Mouse (Mus musculus): ENCODE data around the gene Tdrd5.
"Not testable (repeated sequence)": the region's sequence is repeated elsewhere in the genome, so short reads cannot be mapped to it uniquely, and the experiment has no call there.

Tdrd5 gene

DNA sequence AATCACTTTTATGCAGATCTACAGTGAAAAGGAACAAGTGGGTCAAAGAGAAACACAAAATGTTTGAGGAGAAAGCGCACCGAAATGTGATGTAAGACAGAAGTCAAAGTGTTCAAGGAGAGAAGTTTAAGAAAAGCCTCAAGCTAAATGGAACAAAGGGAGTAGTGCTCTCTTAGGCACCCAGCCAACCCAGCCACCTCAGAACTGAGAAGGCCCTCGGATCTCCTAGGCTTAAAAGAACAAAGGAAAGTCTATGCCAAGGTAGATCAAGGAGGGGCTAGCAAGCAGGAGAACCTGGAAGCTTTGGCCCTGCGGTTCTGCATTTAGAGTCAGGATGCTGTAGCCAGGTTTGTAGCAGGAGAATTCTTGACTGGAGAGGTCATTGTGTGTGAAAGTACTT is 48.6 kb downstream of the Tdrd5 start:
- no peak for DNase-seq (ENCODE audit: low read depth, low spot score)

- not testable (repeated sequence) for DNase-seq (ENCODE audit: low read depth, low spot score)
These were observed 52.4 kb downstream of the Tdrd5 start for GRCm38 (mm10) chr1:156251096-156251495.

GRCm38 (mm10) chr1:156247893-156248292 is 55.6 kb downstream of the Tdrd5 start:
- DNase-seq (ENCODE audit: low read depth, low spot score): no peak

DNA sequence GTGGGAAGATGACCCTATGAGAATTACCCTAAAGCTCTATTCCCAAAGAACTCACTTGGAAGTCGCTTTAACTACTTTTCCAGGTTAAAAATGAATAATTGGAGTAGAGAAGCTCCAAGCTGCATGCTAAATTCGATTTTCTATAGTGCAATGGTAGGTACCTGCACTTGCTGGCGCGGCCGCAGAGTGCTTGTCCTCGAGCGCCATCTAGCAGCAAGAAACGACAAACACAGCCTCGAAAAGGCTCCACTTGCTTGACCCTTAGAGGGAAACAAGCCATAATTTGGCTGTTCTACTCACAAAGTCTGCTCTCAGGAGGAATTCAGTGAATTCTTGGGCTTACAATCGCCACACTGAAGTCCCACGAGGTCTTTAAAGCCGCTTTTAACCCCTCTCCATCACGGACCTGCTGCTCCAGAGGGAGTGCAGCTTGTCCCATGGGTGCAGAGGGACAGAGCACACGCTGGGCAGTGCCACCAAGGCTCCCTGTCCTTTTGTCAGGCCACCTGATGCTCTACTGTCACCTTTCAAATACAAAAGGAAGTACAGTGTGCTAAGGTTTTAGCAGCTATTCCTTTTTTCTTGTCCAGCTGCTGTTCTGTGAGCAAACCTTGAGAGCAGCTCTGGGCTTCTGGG is 61.6 kb downstream of the Tdrd5 start:
- peak; percentile 75 for DNase-seq (ENCODE audit: low read depth, low spot score)

DNA sequence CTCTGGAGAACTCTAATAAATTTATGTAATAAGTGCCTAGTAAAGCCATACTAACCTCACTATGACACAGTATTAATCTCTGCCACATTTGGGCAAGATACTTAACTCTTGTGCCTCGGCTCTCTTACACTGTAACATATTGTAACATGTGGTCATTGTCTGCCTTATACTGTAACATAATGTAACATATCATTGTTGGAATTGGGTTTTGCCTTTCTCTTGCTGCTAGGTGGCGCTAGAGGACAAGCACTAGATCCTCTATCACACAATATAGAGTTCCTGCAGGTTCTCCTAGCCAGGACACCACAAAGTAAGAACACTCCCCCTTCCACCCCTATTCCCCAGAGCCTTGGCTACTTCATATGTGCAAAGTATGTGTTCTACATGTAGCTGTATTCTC is 62.4 kb downstream of the Tdrd5 start:
- DNase-seq (ENCODE audit: low read depth, low spot score): peak; percentile 60

GRCm38 (mm10) chr1:156231122-156231521 is 72.3 kb downstream of the Tdrd5 start:
- DNase-seq (ENCODE audit: low read depth, low spot score): no peak

- DNase-seq (ENCODE audit: low read depth, low spot score): peak; percentile 86
These were observed 73.0 kb downstream of the Tdrd5 start for GRCm38 (mm10) chr1:156230339-156231089.

DNA sequence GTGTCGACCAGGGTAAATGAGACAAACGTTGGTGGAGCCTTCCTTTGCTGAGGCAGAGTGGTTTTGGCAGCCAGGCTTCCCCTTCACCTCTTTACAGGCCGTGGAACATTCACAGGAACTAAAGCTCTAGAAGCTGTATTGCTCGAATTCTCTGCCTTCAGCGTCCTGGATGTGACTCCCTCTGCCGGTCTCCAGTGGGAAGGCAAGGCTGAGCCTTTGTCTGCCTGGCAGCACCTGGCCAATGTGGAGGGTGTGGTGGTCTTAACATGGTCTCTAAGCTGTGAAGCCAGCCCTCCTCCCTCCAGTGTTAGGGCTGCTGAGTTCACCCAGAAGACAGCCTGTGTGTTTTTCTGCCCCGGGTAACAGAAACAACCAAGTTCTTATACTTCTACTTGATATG is 74.0 kb downstream of the Tdrd5 start:
- peak; percentile 65 for DNase-seq (ENCODE audit: low read depth, low spot score)

DNA sequence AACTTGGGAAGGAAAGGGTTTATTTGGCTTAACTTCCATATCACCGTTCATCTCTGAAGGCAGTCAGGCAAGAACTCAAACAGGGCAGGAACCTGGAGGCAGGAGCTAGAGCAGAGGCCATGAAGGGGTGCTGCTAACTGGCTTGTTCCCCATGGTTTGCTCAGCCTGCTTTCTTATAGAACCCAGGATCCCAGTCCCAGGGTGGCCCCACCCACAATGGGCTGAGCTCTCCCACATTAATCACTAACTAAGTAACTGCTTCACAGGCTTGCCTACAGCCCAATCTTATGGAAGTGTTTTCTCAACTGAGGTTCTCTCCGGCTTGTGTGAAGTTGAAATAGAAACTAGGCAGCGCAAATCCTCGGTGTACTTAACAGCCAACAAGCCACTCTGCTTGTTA is 74.7 kb downstream of the Tdrd5 start:
- no peak for DNase-seq (ENCODE audit: low read depth, low spot score)

DNA sequence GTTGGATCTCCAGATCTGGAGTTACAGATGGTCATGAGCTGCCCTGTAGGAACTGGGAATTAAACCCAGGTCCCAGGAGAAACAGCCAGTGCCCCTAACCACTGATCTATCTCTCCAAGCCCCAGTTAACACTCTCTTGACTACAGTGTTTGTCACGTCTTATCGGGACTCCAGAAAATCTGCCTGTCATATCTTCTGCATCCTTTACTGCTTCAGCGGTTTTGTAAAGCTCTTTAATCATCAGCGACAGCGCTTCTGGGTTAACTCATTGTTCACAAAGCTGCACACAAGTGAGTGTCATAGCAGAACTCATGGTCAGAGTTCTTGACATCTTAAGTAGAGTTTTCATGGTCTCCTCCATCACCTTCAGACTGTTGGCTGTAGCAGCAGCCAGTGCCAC is 76.6 kb downstream of the Tdrd5 start:
- DNase-seq (ENCODE audit: low read depth, low spot score): no peak

DNA sequence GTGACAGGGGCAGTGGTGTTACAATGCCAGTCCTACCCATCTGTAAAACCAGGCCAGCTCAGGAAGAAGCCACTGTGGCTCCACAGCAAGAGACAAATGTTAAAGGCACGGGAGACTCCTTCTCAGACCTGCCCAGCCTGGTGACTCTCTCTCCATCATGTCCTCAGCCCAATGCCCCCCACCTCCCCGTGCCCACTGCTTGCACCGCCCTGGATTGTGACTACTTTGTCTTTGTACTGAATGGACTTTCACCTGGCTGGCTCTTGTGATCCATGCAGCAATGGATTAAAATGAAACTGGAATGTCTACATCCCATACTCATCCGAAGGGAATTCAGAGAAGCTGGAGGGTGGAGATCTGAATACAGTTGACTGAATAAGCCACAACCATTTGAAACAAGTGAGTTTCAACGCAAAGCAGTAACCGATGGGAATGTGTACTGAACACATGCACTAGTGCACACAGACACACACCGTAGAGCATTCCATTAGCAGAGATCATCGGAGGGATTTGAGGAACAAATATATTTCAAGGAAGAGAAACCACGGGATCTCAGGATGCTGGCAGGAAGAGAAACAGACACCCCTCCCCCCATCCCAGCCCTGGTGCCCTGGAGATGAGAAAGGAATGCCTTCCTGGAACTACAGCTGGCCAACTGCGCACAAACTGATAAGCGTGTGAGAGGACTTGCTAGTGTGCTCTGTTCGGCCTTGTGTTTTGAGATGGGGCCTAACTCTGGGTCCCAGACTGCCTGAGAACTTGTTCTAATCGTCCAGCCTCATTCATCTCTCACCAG is 81.1 kb downstream of the Tdrd5 start:
- DNase-seq (ENCODE audit: low read depth, low spot score): no peak

DNA sequence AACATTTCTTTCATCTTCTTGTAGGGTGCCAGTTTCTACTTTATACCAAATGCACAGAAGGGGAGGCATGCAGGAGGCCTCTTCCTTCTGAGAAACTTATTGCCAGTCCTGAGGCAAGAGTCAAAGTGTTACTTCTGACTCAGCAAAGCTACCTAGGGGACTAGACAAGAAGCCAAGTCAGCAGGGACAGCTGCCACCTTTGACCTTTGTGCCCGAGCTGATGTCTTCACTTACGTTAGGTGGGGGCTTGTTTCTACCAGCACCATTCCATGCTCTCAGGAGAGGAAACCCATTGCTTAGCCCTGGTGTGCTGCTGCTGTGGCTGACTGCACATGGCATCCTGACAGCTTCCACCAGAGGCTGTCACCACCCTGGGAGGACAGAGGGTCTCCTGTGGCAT is 82.1 kb downstream of the Tdrd5 start:
- no peak for DNase-seq (ENCODE audit: low read depth, low spot score)

- no peak for DNase-seq (ENCODE audit: low read depth, low spot score)
These were observed 84.9 kb downstream of the Tdrd5 start for GRCm38 (mm10) chr1:156218573-156218972.

DNA sequence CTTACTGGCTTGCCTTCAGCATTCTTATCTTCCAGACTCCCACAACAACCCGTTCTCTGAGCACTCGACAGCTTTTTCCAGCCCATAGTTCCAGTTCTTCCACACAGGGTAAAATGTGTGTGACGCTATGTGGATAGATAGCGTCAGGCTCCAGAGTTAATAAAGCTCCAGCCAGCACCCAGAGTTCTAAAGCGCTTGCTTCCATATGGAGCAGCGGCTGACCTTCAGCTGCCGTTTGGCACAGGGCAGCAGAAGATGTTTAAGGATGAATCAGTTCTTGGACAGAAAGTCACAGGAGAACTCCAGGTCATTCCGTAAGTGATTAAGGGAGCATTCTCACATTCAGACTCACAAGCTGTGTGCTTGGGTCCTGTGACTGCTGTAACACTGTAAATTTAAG is 85.5 kb downstream of the Tdrd5 start:
- DNase-seq (ENCODE audit: low read depth, low spot score): no peak

DNA sequence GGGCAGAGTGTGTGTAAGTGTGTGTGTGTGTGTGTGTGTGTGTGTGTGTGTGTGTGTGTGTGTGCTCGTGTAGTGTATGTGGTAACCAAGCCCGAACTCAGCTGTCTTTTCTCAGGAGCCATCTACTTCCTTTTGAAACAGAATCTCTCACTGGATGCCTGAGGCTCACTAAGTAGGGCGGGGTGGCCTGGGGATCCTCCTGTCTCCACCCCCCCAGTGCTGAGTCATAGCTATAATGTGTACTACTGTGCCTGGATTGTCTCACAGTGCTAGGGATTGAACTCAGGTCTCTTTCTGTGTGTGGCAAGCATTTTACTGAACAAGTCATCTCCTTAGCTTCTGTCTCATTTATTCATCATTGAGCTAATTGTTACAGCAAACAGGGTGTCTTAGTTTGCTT is 86.1 kb downstream of the Tdrd5 start:
- DNase-seq (ENCODE audit: low read depth, low spot score): no peak

DNA sequence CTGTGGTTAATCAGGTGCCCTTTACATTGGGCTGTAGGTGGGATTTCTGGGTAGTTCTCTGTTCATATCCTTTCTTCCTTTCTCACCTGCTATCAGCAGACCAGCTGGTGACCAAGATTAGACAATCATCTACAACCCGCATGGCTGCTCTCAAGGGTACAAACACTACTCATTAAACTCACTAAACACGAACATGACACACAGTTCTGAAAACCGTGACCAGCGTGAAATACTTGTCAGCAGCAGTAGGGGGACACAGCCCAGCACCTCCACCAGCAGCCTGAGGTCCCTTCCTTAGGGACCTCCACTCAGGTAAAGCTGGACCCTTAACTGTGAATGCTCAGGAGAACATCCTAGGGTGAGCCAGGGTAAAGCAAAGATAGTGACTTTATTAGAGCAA is 87.2 kb downstream of the Tdrd5 start:
- no peak for DNase-seq (ENCODE audit: low read depth, low spot score)

DNA sequence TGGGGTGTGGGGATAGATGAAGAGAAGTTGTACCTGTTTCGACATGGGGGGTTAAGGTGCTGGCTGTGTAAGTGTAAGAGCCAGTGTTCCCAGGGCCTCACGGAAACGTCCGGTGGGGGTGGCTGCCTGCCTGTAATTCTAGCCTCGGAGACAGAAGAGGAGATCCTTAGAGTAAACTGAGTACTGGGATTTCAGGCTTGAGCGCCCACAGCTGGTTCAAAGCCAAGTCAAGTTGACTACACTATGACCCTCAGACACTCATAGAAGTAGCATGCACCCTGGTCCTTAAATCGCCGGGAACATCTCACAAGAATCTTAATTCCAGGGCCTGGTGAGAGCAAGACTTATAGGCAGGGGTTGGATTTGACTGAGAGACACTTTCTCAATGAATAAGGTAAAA is 88.8 kb downstream of the Tdrd5 start:
- DNase-seq (ENCODE audit: low read depth, low spot score): no peak

GRCm38 (mm10) chr1:156212923-156213322 is 90.5 kb downstream of the Tdrd5 start:
- no peak for DNase-seq (ENCODE audit: low read depth, low spot score)

DNA sequence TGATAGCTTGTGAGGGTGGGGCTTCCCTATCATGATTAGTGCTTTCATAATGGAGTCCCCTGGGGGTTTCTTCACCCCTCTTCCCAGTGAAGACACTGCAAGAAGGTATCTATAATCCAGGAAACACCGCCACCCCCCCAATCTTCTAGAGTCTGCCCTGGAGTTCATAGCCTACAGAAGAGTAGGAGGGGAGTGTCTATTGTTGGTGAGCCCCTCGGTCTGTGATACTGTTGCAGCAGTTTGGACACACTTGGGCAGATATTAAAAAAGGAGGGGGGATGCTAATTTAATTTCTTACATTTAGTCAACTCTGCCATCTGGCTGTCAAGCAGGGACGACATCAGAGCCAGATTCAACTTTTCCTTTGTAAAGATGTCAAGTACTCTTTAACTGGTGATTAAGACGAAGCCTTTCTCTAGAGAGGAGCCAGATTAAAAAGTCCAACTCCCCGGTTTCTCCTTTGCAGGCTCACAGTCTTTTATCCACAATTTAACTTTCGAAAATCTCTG is 91.6 kb downstream of the Tdrd5 start:
- no peak for DNase-seq (ENCODE audit: low read depth, low spot score)
